Mouse (Mus musculus): ENCODE data around the gene Gm49450.

DNA sequence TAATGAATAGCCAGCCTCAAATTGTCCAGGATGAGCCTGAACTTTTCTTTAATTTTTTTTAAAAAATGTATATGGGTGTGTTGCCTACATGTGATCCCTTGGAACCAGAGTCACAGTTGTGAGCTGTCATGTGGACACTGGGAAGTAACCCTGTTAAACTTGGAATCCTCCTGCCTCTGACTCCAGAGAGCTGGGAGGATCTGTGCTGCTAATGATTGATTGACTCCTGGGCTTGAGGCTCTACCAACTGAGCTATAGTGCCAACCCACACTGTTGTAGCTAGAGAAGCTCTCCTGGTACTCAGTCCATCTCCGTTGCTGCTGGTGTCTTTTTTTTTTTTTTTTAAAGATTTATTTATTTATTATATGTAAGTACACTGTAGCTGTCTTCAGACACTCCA, 69.2 kb downstream of the Gm49450 start:
- no peak for TF ChIP-seq EP300 (IDR thresholded peaks at IDR 0.05; ENCODE audit: insufficient read depth, low read depth, low read length)
- no peak for TF ChIP-seq CTCF (IDR thresholded peaks at IDR 0.05)
- TF ChIP-seq POLR2A (IDR thresholded peaks at IDR 0.05; ENCODE audit: insufficient read depth, low read depth, low read length) = no peak
